Mouse (Mus musculus) stomach, postnatal 0 days (tissue): ENCODE data around the gene Pfkfb4. TPM values are rescaled to one million over a fixed set of nuclear protein-coding genes. Genes with fewer than 3 reads are reported as not detected.

Source experiments
- ATAC-seq: fragments of 200-750 bp; cut with Nextera tagmentation; 2 replicates; pipeline ENCODE4 v1.8.0; 2017; ENCODE audit not compliant: low FRiP score, low TSS enrichment
- DNase-seq: peaks from one replicate; pipeline ENCODE4 v3.0.0-alpha.2; 2016; ENCODE audit warnings: low spot score
- H3K27ac ChIP-seq: fragments of 300-500 bp; sonication (generic); replicated peaks from 2 replicates; pipeline ENCODE4 v1.5.1; 2014; ENCODE audit warnings: mild to moderate bottlenecking, control low read depth
- H3K27me3 ChIP-seq: fragments of 300-500 bp; sonication (generic); 2 replicates; pipeline ENCODE4 v1.6.1; 2014; ENCODE audit warnings: low read length; ENCODE audit not compliant: control insufficient read depth, insufficient read depth
- H3K36me3 ChIP-seq: fragments of 300-500 bp; sonication (generic); 2 replicates; pipeline ENCODE4 v1.6.1; 2014; ENCODE audit warnings: low read length, mixed read lengths; ENCODE audit not compliant: control insufficient read depth, insufficient read depth
- H3K4me1 ChIP-seq: fragments of 300-500 bp; sonication (generic); replicated peaks from 2 replicates; pipeline ENCODE4 v1.6.1; 2014; ENCODE audit warnings: antibody characterized with exemption; ENCODE audit not compliant: control insufficient read depth, insufficient read depth
- H3K4me2 ChIP-seq: fragments of 300-500 bp; sonication (generic); replicated peaks from 2 replicates; pipeline ENCODE4 v1.6.1; 2014; ENCODE audit warnings: low read depth, mild to moderate bottlenecking, control low read depth, moderate library complexity
- H3K4me3 ChIP-seq: fragments of 300-500 bp; sonication (generic); 2 replicates; pipeline ENCODE4 v1.5.1; 2014; ENCODE audit warnings: low read depth, low read length, control low read depth
- H3K9ac ChIP-seq: fragments of 300-500 bp; sonication (generic); 2 replicates; pipeline ENCODE4 v1.6.1; 2014; ENCODE audit warnings: mild to moderate bottlenecking, low read length, control low read depth, mixed read lengths
- H3K9me3 ChIP-seq: fragments of 300-500 bp; sonication (generic); 2 replicates; pipeline ENCODE4 v1.6.1; 2016; ENCODE audit warnings: low read length; ENCODE audit not compliant: control insufficient read depth
- CTCF ChIP-seq: IDR thresholded peaks from 2 replicates; pipeline ENCODE4 v1.5.1; 2016; ENCODE audit warnings: antibody characterized with exemption, low read depth, mild to moderate bottlenecking, moderate library complexity
- EP300 ChIP-seq: optimal IDR thresholded peaks from 2 replicates; pipeline ENCODE3; 2016; ENCODE audit warnings: antibody characterized with exemption
- WGBS: fragments of 180-500 bp; shearing (Covaris S2); extraction: QIAGEN DNeasy Blood & Tissue Kit; methylation state at CpG from one replicate; pipeline ENCODE4 v1.1.7; 2014; 5-methylcytosine and 5-hydroxymethylcytosine counted together
- polyA plus RNA-seq: library from polyadenylated mRNA; unstranded; fragments of >200 nt; fragmentation: Nextera tagmentation; extraction: Ambion mirVana; gene quantifications from 2 replicates; pipeline ENCODE4 v1.2.1, GENCODE M21; 2015

Gene Pfkfb4
- polyA plus RNA-seq, 1 experiment from 2014 or later, result 10.3 TPM

GRCm38 (mm10) chr9:109058006-109058765 is 66.6 kb downstream of the Pfkfb4 start:
- Histone ChIP-seq H3K4me1 (0 out of 2 replicates have a peak, but pooled peaks cover 6% of the 10 kb centered on the region), H3K27me3 (no peaks in the 10 kb centered on the region), H3K4me3 (peak overlapping the region; percentile 42), H3K9ac (peak overlapping the region; percentile 65), H3K9me3 (no peaks in the 10 kb centered on the region), H3K36me3 (peaks cover 19% of the 10 kb centered on the region), H3K4me2 (peak overlapping the region; percentile 50), H3K27ac (peak overlapping the region; percentile 93)
- no peak for DNase-seq
- WGBS, result 88% methylated on average over 19 of the region's 19 CpGs
- ATAC-seq, result no peak
- TF ChIP-seq EP300, result no peak
- TF ChIP-seq CTCF, result no peak

DNA sequence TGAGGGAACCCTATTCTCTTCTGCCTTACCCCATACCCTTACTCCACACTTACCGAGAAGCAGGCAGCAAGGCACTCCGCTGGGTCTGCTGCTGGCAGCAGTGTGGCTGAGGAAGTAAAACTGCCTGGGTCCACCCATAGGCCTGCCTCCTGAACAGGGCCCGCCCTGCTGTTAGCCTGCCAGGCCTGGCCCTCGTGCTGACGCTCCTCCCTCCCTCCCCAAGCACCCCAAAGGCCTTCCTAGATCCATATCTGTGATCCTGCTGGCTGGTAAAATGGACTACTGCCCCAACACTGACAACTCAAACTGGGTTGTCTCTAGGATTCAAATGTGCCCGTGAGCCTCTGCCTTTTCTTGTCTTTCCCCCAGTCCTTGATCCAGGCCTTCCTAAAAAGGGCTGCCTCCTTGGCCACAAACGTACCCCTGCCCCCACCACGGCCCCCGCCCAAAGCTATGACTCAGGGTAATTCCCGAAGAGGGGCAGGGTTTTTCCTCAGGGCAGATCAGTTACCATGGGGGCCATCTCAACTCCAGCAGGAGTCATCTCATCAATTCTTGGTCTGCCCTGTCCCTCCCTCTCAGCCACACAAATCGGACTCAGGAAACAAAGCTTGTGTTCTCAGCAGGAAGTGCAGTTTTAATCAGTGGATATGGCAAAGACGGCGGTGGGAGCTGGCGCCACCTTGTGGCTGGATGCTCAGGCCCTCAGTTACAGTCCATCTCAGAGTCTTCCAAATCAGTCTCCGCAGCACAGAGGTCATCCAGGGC is 67.7 kb downstream of the Pfkfb4 start, which contains the start of gene Trex1:
Gene Trex1 (minus strand): TSS at position 599 of the 768 bp plus-strand sequence.
- Histone ChIP-seq H3K4me1 (0 out of 2 replicates have a peak, but pooled peaks cover 6% of the 10 kb centered on the region), H3K27ac (peak within 1 kb of the TSS; percentile 93), H3K9ac (peak within 1 kb of the TSS; percentile 65), H3K4me2 (peak within 1 kb of the TSS; percentile 50), H3K27me3 (no peaks in the 10 kb centered on the region), H3K36me3 (peaks cover 23% of the 10 kb centered on the region), H3K4me3 (peak within 1 kb of the TSS; percentile 42), H3K9me3 (no peaks in the 10 kb centered on the region)
- under 1% methylated on average over 15 of the region's 15 CpGs for WGBS
- TF ChIP-seq EP300, result peak; percentile 65
- TF ChIP-seq CTCF, result peak; percentile 99
- peak; percentile 91 for DNase-seq
- peak; percentile 92 for ATAC-seq

GRCm38 (mm10) chr9:109060184-109060897 is 68.8 kb downstream of the Pfkfb4 start:
- TF ChIP-seq CTCF, result no peak
- TF ChIP-seq EP300, result no peak
- H3K4me3 ChIP-seq, result no peak overlapping the region

DNA sequence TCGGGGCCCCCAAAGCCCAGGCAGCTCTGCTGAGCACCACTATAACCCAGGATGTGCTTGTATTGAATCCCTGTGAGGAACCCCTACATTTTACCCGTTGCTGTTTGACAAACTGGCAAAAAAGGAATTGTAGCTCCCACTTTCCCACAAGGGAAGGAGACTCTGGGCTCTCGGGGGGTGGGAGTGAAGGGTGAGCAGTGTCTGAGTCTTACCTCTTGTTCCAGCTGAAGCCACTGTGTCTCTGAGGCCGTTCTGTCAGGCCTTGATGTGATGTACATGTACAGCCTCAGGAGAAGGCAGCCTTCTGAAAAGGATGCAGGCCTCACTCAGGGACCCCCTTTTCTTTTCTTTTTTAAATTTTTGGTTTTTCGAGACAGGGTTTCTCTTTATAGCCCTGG is 69.3 kb downstream of the Pfkfb4 start:
- Histone ChIP-seq H3K4me2 (no peak overlapping the region), H3K27me3 (no peaks in the 10 kb centered on the region), H3K9me3 (no peaks in the 10 kb centered on the region), H3K9ac (no peak overlapping the region), H3K36me3 (peaks cover 35% of the 10 kb centered on the region), H3K4me1 (0 out of 2 replicates have a peak, but pooled peaks cover 4% of the 10 kb centered on the region), H3K4me3 (no peak overlapping the region), H3K27ac (no peak overlapping the region)
- WGBS, result 82% methylated on average over 5 of the region's 5 CpGs
- DNase-seq (no peak), ATAC-seq (no peak)
- TF ChIP-seq EP300, result no peak
- TF ChIP-seq CTCF, result no peak

More at GRCm38 (mm10) chr9:109060184-109060897, 68.8 kb downstream of the Pfkfb4 start:
- Histone ChIP-seq H3K36me3 (peaks cover 32% of the 10 kb centered on the region), H3K9ac (no peak overlapping the region; the same call in 1 of the 2 replicates), H3K4me2 (no peak overlapping the region), H3K9me3 (no peaks in the 10 kb centered on the region), H3K4me1 (0 out of 2 replicates have a peak, but pooled peaks cover 4% of the 10 kb centered on the region), H3K27ac (peak overlapping the region; percentile 93), H3K27me3 (no peaks in the 10 kb centered on the region)
- ATAC-seq, result no peak
- no peak for DNase-seq
- 89% methylated on average over 16 of the region's 16 CpGs for WGBS

GRCm38 (mm10) chr9:109068095-109068735 is 76.6 kb downstream of the Pfkfb4 start:
- H3K9me3 ChIP-seq, result no peaks in the 10 kb centered on the region
- H3K4me3 ChIP-seq, result no peak overlapping the region
- ATAC-seq, result no peak
- H3K9ac ChIP-seq, result no peak overlapping the region
- no peak overlapping the region for H3K27ac ChIP-seq
- no peak overlapping the region for H3K4me2 ChIP-seq
- H3K36me3 ChIP-seq, result peaks cover 39% of the 10 kb centered on the region
- H3K27me3 ChIP-seq, result no peaks in the 10 kb centered on the region
- TF ChIP-seq CTCF, result peak; percentile 50
- TF ChIP-seq EP300, result no peak
- WGBS, result 95% methylated on average over 3 of the region's 3 CpGs
- H3K4me1 ChIP-seq, result peaks cover 4% of the 10 kb centered on the region; the same call in 1 of the 2 replicates
- no peak for DNase-seq
